ENCODE assay signal across 9 mouse cellular contexts in genomic region chr17:47600601-47601388, GRCm38 (mm10). TPM values are rescaled to one million over a fixed set of nuclear protein-coding genes. Genes with fewer than 3 reads are reported as not detected.
A peak's percentile ranks its signal among the peaks of the same experiment; 100 is the strongest.
DNase-seq lines count a peak whose midpoint lies in the region; ATAC-seq and TF ChIP-seq lines count a peak whose summit lies in the region.
"Had no signal": no experiment of that assay in that cellular context is flagged by ENCODE, and none has a peak within 500 bp of the region (broad histone marks: within the 10 kb centered on the region; RNA-seq: fewer than 3 reads in every experiment).

No protein-coding gene starts in this region.

- H3K27ac ChIP-seq in midbrain, embryonic 11.5 days (ENCODE audit: low read depth, low read length) = no peak overlapping the region
- H3K27ac ChIP-seq in midbrain, embryonic 16.5 days (ENCODE audit: low read length) = no peak overlapping the region
- peak overlapping the region; percentile 43 for H3K27ac ChIP-seq in bone marrow macrophage, adult 2 months (ENCODE audit: insufficient read depth, low read depth, low read length)
- H3K27ac ChIP-seq in liver, embryonic 14.5 days = peak overlapping the region; percentile 93

- no peak overlapping the region for H3K4me3 ChIP-seq in midbrain, embryonic 11.5 days (ENCODE audit: low read depth, low read length)
- H3K4me3 ChIP-seq in midbrain, embryonic 16.5 days (ENCODE audit: low read depth, low read length) = no peak overlapping the region
- H3K4me3 ChIP-seq in bone marrow macrophage, adult 2 months (ENCODE audit: insufficient read depth, low read length) = no peak overlapping the region
- no peak overlapping the region for H3K4me3 ChIP-seq in liver, embryonic 14.5 days (ENCODE audit: insufficient read depth in 1 of 2, low read depth in 2 of 2, low read length in 2 of 2)

- no peak for TF ChIP-seq EP300 in liver, embryonic 14.5 days (IDR thresholded peaks at IDR 0.05; ENCODE audit: low read depth)

- H3K4me2 ChIP-seq in midbrain, embryonic 11.5 days = no peak overlapping the region
- no peak overlapping the region for H3K4me2 ChIP-seq in midbrain, embryonic 16.5 days (ENCODE audit: low read length)
- H3K4me2 ChIP-seq in liver, embryonic 14.5 days (ENCODE audit: low read depth) = no peak overlapping the region
- H3K4me2 ChIP-seq: lung, embryonic 14.5 days had no signal

- no peaks in the 10 kb centered on the region for H3K9me3 ChIP-seq in midbrain, embryonic 11.5 days (ENCODE audit: control insufficient read depth, low read length)
- no peaks in the 10 kb centered on the region for H3K9me3 ChIP-seq in midbrain, embryonic 16.5 days (replicated peaks; ENCODE audit: control insufficient read depth, low read length, poor library complexity, severe bottlenecking)
- H3K9me3 ChIP-seq in liver, embryonic 14.5 days (ENCODE audit: control insufficient read depth, low read length) = no peaks in the 10 kb centered on the region

- no peak overlapping the region for H3K9ac ChIP-seq in midbrain, embryonic 11.5 days (ENCODE audit: low read length)
- H3K9ac ChIP-seq in midbrain, embryonic 16.5 days (ENCODE audit: low read depth, low read length) = no peak overlapping the region
- H3K9ac ChIP-seq in liver, embryonic 14.5 days (replicated peaks) = no peak overlapping the region
- H3K9ac ChIP-seq: lung, embryonic 14.5 days had no signal

- peaks cover 19% of the 10 kb centered on the region for H3K36me3 ChIP-seq in midbrain, embryonic 11.5 days (ENCODE audit: control insufficient read depth, insufficient read depth, low read length)
- peaks cover 31% of the 10 kb centered on the region for H3K36me3 ChIP-seq in midbrain, embryonic 16.5 days (ENCODE audit: control insufficient read depth, insufficient read depth, low read length)
- H3K36me3 ChIP-seq in liver, embryonic 14.5 days (replicated peaks; ENCODE audit: control insufficient read depth, insufficient read depth, low read depth) = peaks cover 81% of the 10 kb centered on the region

- no peak for TF ChIP-seq CTCF in bone marrow macrophage, adult 2 months (IDR thresholded peaks at IDR 0.05; ENCODE audit: low read depth, low read length)
- TF ChIP-seq CTCF in liver, embryonic 14.5 days (IDR thresholded peaks at IDR 0.05; ENCODE audit: low read depth) = no peak

- ATAC-seq in midbrain, embryonic 11.5 days (ENCODE audit: low FRiP score) = no peak
- no peak for ATAC-seq in midbrain, embryonic 16.5 days
- no peak for ATAC-seq in liver, embryonic 14.5 days (ENCODE audit: insufficient read depth)

- H3K4me1 ChIP-seq in midbrain, embryonic 11.5 days (ENCODE audit: control insufficient read depth, insufficient read depth, low read length) = peaks cover 21% of the 10 kb centered on the region
- H3K4me1 ChIP-seq in midbrain, embryonic 16.5 days (ENCODE audit: control insufficient read depth, insufficient read depth, low read length) = 0 out of 2 replicates have a peak, but pooled peaks cover 8% of the 10 kb centered on the region
- H3K4me1 ChIP-seq in bone marrow macrophage, adult 2 months (ENCODE audit: control insufficient read depth, insufficient read depth, low read length) = peaks cover 27% of the 10 kb centered on the region
- peaks cover 26 to 41% of the 10 kb centered on the region in 2 experiments for H3K4me1 ChIP-seq in liver, embryonic 14.5 days (replicated peaks; ENCODE audit: control insufficient read depth in 2 of 2, insufficient read depth in 2 of 2, low read length in 1 of 2)

- no peaks in the 10 kb centered on the region for H3K27me3 ChIP-seq in midbrain, embryonic 11.5 days (ENCODE audit: control insufficient read depth, insufficient read depth, low read length)
- no peaks in the 10 kb centered on the region for H3K27me3 ChIP-seq in midbrain, embryonic 16.5 days (ENCODE audit: control insufficient read depth, insufficient read depth, low read depth, low read length)
- H3K27me3 ChIP-seq in liver, embryonic 14.5 days (ENCODE audit: control insufficient read depth, insufficient read depth, low read length) = no peaks in the 10 kb centered on the region

- no peak for TF ChIP-seq POLR2A in bone marrow macrophage, adult 2 months (IDR thresholded peaks at IDR 0.05; ENCODE audit: borderline replicate concordance, low read depth, low read length)

- peak; percentile 78 for DNase-seq in midbrain, embryonic 11.5 days (ENCODE audit: low spot score, missing footprints)
- DNase-seq in liver, embryonic 14.5 days (ENCODE audit: low read depth in 3 of 3, low spot score in 3 of 3) = no peak
- peak; percentile 50 to 62 for DNase-seq in thymus, postnatal 36 days
- no peak for DNase-seq in adrenal gland, postnatal 10 days
- no peak for DNase-seq in kidney, postnatal 10 days
- DNase-seq: right cerebral cortex, postnatal 25 days had no signal

- WGBS in midbrain, embryonic 11.5 days = 91% methylated on average over 13 of the region's 13 CpGs
- WGBS in midbrain, embryonic 16.5 days = 90% methylated on average over 13 of the region's 13 CpGs
- WGBS in liver, embryonic 14.5 days (ENCODE audit: insufficient replicate concordance) = 81% methylated on average over 13 of the region's 13 CpGs

RNA-seq across cellular contexts. Expression of gene Bysl, which starts 10.5 kb away (rescaled TPM):
- 29.6 and 30.4 TPM in 2 replicates for polyA plus RNA-seq in midbrain, embryonic 11.5 days (2014; fragmentation: Nextera tagmentation; extraction: Ambion mirVana)
- polyA plus RNA-seq in midbrain, embryonic 16.5 days (2015; fragmentation: Nextera tagmentation; extraction: Ambion mirVana) = 38.6 and 40.7 TPM in 2 replicates
- polyA plus RNA-seq in bone marrow macrophage, adult 2 months (2012; ENCODE audit: insufficient read depth, insufficient read length, missing spikeins) = 4.1 and 5.0 TPM in 2 replicates
- 9.8 and 12.5 TPM in 2 replicates for polyA plus RNA-seq in liver, embryonic 14.5 days (2012; rRNA removed)
- polyA plus RNA-seq in liver, embryonic 14.5 days (2014; fragmentation: Nextera tagmentation; extraction: Ambion mirVana) = 13.3 and 14.3 TPM in 2 replicates
- total RNA-seq in adrenal gland, postnatal 10 days (2021) = 10 to 100 TPM; 14.1 to 16.6 TPM

RNA-seq across cellular contexts. Expression of gene Med20, which starts 10.6 kb away (rescaled TPM):
- 39.0 and 41.2 TPM in 2 replicates for polyA plus RNA-seq in midbrain, embryonic 11.5 days (2014; fragmentation: Nextera tagmentation; extraction: Ambion mirVana)
- polyA plus RNA-seq in midbrain, embryonic 16.5 days (2015; fragmentation: Nextera tagmentation; extraction: Ambion mirVana) = 47.0 and 47.7 TPM in 2 replicates
- polyA plus RNA-seq in bone marrow macrophage, adult 2 months (2012; ENCODE audit: insufficient read depth, insufficient read length, missing spikeins) = 19.7 and 23.4 TPM in 2 replicates
- 20.7 and 23.1 TPM in 2 replicates for polyA plus RNA-seq in liver, embryonic 14.5 days (2012; rRNA removed)
- 23.2 and 25.7 TPM in 2 replicates for polyA plus RNA-seq in liver, embryonic 14.5 days (2014; fragmentation: Nextera tagmentation; extraction: Ambion mirVana)
- total RNA-seq in adrenal gland, postnatal 10 days (2021) = 10 to 100 TPM; 38.1 to 39.8 TPM

RNA-seq across cellular contexts. Expression of gene Gm20517, which starts 10.6 kb away (rescaled TPM):
- 1.4 and 1.8 TPM in 2 replicates for polyA plus RNA-seq in midbrain, embryonic 11.5 days (2014; fragmentation: Nextera tagmentation; extraction: Ambion mirVana)
- 1.3 and 2.0 TPM in 2 replicates for polyA plus RNA-seq in midbrain, embryonic 16.5 days (2015; fragmentation: Nextera tagmentation; extraction: Ambion mirVana)
- 1.2 and 3.1 TPM in 2 replicates for polyA plus RNA-seq in bone marrow macrophage, adult 2 months (2012; ENCODE audit: insufficient read depth, insufficient read length, missing spikeins)
- 0.86 and 0.95 TPM in 2 replicates for polyA plus RNA-seq in liver, embryonic 14.5 days (2012; rRNA removed)
- polyA plus RNA-seq in liver, embryonic 14.5 days (2014; fragmentation: Nextera tagmentation; extraction: Ambion mirVana) = 0.86 and 1.7 TPM in 2 replicates
- total RNA-seq in adrenal gland, postnatal 10 days (2021) = 1 to 10 TPM; 2.8 to 5.5 TPM

RNA-seq across cellular contexts. Expression of gene Usp49, which starts 29.7 kb away (rescaled TPM):
- polyA plus RNA-seq in midbrain, embryonic 11.5 days (2014; fragmentation: Nextera tagmentation; extraction: Ambion mirVana) = 6.3 and 8.0 TPM in 2 replicates
- 5.3 and 7.3 TPM in 2 replicates for polyA plus RNA-seq in midbrain, embryonic 16.5 days (2015; fragmentation: Nextera tagmentation; extraction: Ambion mirVana)
- polyA plus RNA-seq in bone marrow macrophage, adult 2 months (2012; ENCODE audit: insufficient read depth, insufficient read length, missing spikeins) = 7.3 and 8.6 TPM in 2 replicates
- polyA plus RNA-seq in liver, embryonic 14.5 days (2012; rRNA removed) = 6.4 and 6.6 TPM in 2 replicates
- polyA plus RNA-seq in liver, embryonic 14.5 days (2014; fragmentation: Nextera tagmentation; extraction: Ambion mirVana) = 2.9 and 3.9 TPM in 2 replicates
- total RNA-seq in adrenal gland, postnatal 10 days (2021) = 1 to 10 TPM; 6.8 to 9.0 TPM

Comparison
In these comparisons a context has a peak if more than half of its experiments do, and no peak if none do; other contexts are left out.
1. DNase-seq: peak in midbrain, embryonic 11.5 days (single experiment) and thymus, postnatal 36 days (2 of 2); none in liver, embryonic 14.5 days (0 of 3), adrenal gland, postnatal 10 days (single experiment) and kidney, postnatal 10 days (single experiment).
2. H3K27ac ChIP-seq: peak in bone marrow macrophage, adult 2 months (single experiment) and liver, embryonic 14.5 days (single experiment); none in midbrain, embryonic 11.5 days (single experiment) and midbrain, embryonic 16.5 days (single experiment).